In genomic region chr19:55145136-55145535, GRCm38 (mm10) we compare ENCODE assay signal across 17 mouse cellular contexts. TPM values are rescaled to one million over a fixed set of nuclear protein-coding genes. Genes with fewer than 3 reads are reported as not detected.
DNase-seq lines count a peak whose midpoint lies in the region; ATAC-seq and TF ChIP-seq lines count a peak whose summit lies in the region.
"Had no signal": no experiment of that assay in that cellular context is flagged by ENCODE, and none has a peak within 500 bp of the region (broad histone marks: within the 10 kb centered on the region; RNA-seq: fewer than 3 reads in every experiment).

No protein-coding gene starts in this region.

- H3K27me3 ChIP-seq in heart, embryonic 11.5 days (ENCODE audit: control insufficient read depth, insufficient read depth, low read length): no peaks in the 10 kb centered on the region
- no peaks in the 10 kb centered on the region for H3K27me3 ChIP-seq in midbrain, embryonic 12.5 days
- no peaks in the 10 kb centered on the region for H3K27me3 ChIP-seq in midbrain, embryonic 15.5 days (replicated peaks)
- no peaks in the 10 kb centered on the region for H3K27me3 ChIP-seq in kidney, postnatal 0 days (ENCODE audit: insufficient read depth, low read length)
- H3K27me3 ChIP-seq: lung, embryonic 15.5 days; neural tube, embryonic 12.5 days had no signal

- no peak for DNase-seq in heart, adult 8-10 months (ENCODE audit: low spot score)
- DNase-seq in kidney, postnatal 0 days (ENCODE audit: low spot score): no peak
- no peak for DNase-seq in testis, postnatal 10 days (ENCODE audit: low spot score)
- no peak for DNase-seq in frontal cortex, postnatal 10 days (ENCODE audit: low spot score in 2 of 2)
- DNase-seq: adrenal gland, postnatal 36 days; cerebellum, postnatal 25 days; heart, adult 11 months; retina, postnatal 1 day; thymus, adult 18-20 months had no signal

- no peaks in the 10 kb centered on the region for H3K4me1 ChIP-seq in heart, embryonic 11.5 days (ENCODE audit: control insufficient read depth, insufficient read depth, low read length)
- peaks cover 38% of the 10 kb centered on the region for H3K4me1 ChIP-seq in midbrain, embryonic 12.5 days
- H3K4me1 ChIP-seq in midbrain, embryonic 15.5 days: peaks cover 10% of the 10 kb centered on the region; the same call in 1 of the 2 replicates
- H3K4me1 ChIP-seq in kidney, postnatal 0 days (replicated peaks; ENCODE audit: insufficient read depth, low read length): peaks cover 8% of the 10 kb centered on the region; the same call in 1 of the 2 replicates

- H3K36me3 ChIP-seq in heart, embryonic 11.5 days (ENCODE audit: control insufficient read depth, insufficient read depth, low read length): no peaks in the 10 kb centered on the region
- no peaks in the 10 kb centered on the region for H3K36me3 ChIP-seq in midbrain, embryonic 12.5 days
- no peaks in the 10 kb centered on the region for H3K36me3 ChIP-seq in midbrain, embryonic 15.5 days (replicated peaks)
- H3K36me3 ChIP-seq in kidney, postnatal 0 days (ENCODE audit: insufficient read depth, low read length): no peaks in the 10 kb centered on the region
- H3K36me3 ChIP-seq: lung, embryonic 15.5 days; neural tube, embryonic 12.5 days had no signal

- H3K4me2 ChIP-seq in heart, embryonic 11.5 days: no peak overlapping the region
- no peak overlapping the region for H3K4me2 ChIP-seq in midbrain, embryonic 12.5 days (replicated peaks)
- H3K4me2 ChIP-seq in midbrain, embryonic 15.5 days: no peak overlapping the region
- no peak overlapping the region for H3K4me2 ChIP-seq in kidney, postnatal 0 days (ENCODE audit: low read length)
- H3K4me2 ChIP-seq: lung, embryonic 15.5 days; neural tube, embryonic 12.5 days had no signal

- no peak overlapping the region for H3K9ac ChIP-seq in heart, embryonic 11.5 days (ENCODE audit: low read depth, low read length)
- H3K9ac ChIP-seq in midbrain, embryonic 12.5 days (replicated peaks): no peak overlapping the region; the same call in 1 of the 2 replicates
- no peak overlapping the region for H3K9ac ChIP-seq in midbrain, embryonic 15.5 days
- H3K9ac ChIP-seq in kidney, postnatal 0 days (ENCODE audit: low read depth, low read length): no peak overlapping the region
- H3K9ac ChIP-seq: lung, embryonic 15.5 days; neural tube, embryonic 12.5 days had no signal

- no peak overlapping the region for H3K27ac ChIP-seq in heart, embryonic 11.5 days (ENCODE audit: low read depth, low read length)
- H3K27ac ChIP-seq in midbrain, embryonic 12.5 days (replicated peaks): peak overlapping the region; percentile 93
- H3K27ac ChIP-seq in midbrain, embryonic 15.5 days: no peak overlapping the region
- H3K27ac ChIP-seq in kidney, postnatal 0 days: no peak overlapping the region

- 0 out of 2 replicates have a peak, but pooled peaks have one; percentile 22 for ATAC-seq in heart, embryonic 11.5 days (replicated peaks; ENCODE audit: insufficient number of reproducible peaks, low FRiP score, low TSS enrichment)
- no peak for ATAC-seq in midbrain, embryonic 12.5 days (ENCODE audit: low FRiP score, low read depth)
- ATAC-seq in midbrain, embryonic 15.5 days (replicated peaks): no peak
- peak; percentile 64 for ATAC-seq in kidney, postnatal 0 days (replicated peaks; ENCODE audit: low FRiP score, low read depth)

- 73% methylated on average over 2 of the region's 2 CpGs for WGBS in heart, embryonic 11.5 days (ENCODE audit: insufficient replicate concordance)
- WGBS in midbrain, embryonic 12.5 days: 62% methylated on average over 2 of the region's 2 CpGs
- WGBS in midbrain, embryonic 15.5 days: 76% methylated on average over 2 of the region's 2 CpGs
- 76% methylated on average over 2 of the region's 2 CpGs for WGBS in kidney, postnatal 0 days

- no peak overlapping the region for H3K4me3 ChIP-seq in heart, embryonic 11.5 days (ENCODE audit: low read depth, low read length)
- H3K4me3 ChIP-seq in midbrain, embryonic 12.5 days: no peak overlapping the region
- H3K4me3 ChIP-seq in midbrain, embryonic 15.5 days: no peak overlapping the region
- H3K4me3 ChIP-seq in kidney, postnatal 0 days (replicated peaks; ENCODE audit: low read depth, low read length): no peak overlapping the region
- H3K4me3 ChIP-seq: lung, embryonic 15.5 days; neural tube, embryonic 12.5 days had no signal

- H3K9me3 ChIP-seq in heart, embryonic 11.5 days (replicated peaks; ENCODE audit: control insufficient read depth, low read length): no peaks in the 10 kb centered on the region
- no peaks in the 10 kb centered on the region for H3K9me3 ChIP-seq in midbrain, embryonic 12.5 days
- H3K9me3 ChIP-seq in midbrain, embryonic 15.5 days: no peaks in the 10 kb centered on the region
- no peaks in the 10 kb centered on the region for H3K9me3 ChIP-seq in kidney, postnatal 0 days (replicated peaks; ENCODE audit: low read length)
- H3K9me3 ChIP-seq: lung, embryonic 15.5 days; neural tube, embryonic 12.5 days had no signal

- TF ChIP-seq CTCF in kidney, postnatal 0 days (IDR thresholded peaks at IDR 0.05; ENCODE audit: low read depth): no peak

RNA-seq across cellular contexts. Expression of gene Gpam, which starts 18.1 kb away (rescaled TPM):
- 9.9 and 11.0 TPM in 2 replicates for polyA plus RNA-seq in heart, embryonic 11.5 days (2014; fragmentation: Nextera tagmentation; extraction: Ambion mirVana)
- total RNA-seq in heart, adult 8-10 months (2022): 100 to 1,000 TPM; 170 to 216 (median 189) TPM
- 26.2 and 27.1 TPM in 2 replicates for polyA plus RNA-seq in midbrain, embryonic 12.5 days (2016; fragmentation: Nextera tagmentation; extraction: Ambion mirVana)
- 24.6 and 25.8 TPM in 2 replicates for polyA plus RNA-seq in midbrain, embryonic 15.5 days (2015; fragmentation: Nextera tagmentation; extraction: Ambion mirVana)
- polyA plus RNA-seq in kidney, postnatal 0 days (2015; fragmentation: Nextera tagmentation; extraction: Ambion mirVana): 16.6 and 17.3 TPM in 2 replicates

RNA-seq across cellular contexts. Expression of gene Tectb, which starts 35.4 kb away (rescaled TPM):
- not detected in 2 replicates for polyA plus RNA-seq in heart, embryonic 11.5 days (2014; fragmentation: Nextera tagmentation; extraction: Ambion mirVana)
- total RNA-seq in heart, adult 8-10 months (2022): under 1 TPM; 0.14 to 0.41 (median 0.29) TPM
- 0.31 TPM in 2 replicates for polyA plus RNA-seq in midbrain, embryonic 12.5 days (2016; fragmentation: Nextera tagmentation; extraction: Ambion mirVana)
- polyA plus RNA-seq in midbrain, embryonic 15.5 days (2015; fragmentation: Nextera tagmentation; extraction: Ambion mirVana): 0.22 and 0.46 TPM in 2 replicates
- 0.05 TPM in 1 of 2 replicates, not detected in the other for polyA plus RNA-seq in kidney, postnatal 0 days (2015; fragmentation: Nextera tagmentation; extraction: Ambion mirVana)
- total RNA-seq: megakaryocyte, adult 5-6 weeks; MEL had no signal
- polyA plus RNA-seq: C2C12; lung, embryonic 15.5 days; neural tube, embryonic 12.5 days had no signal

Comparison
In these comparisons a context has a peak if more than half of its experiments do, and no peak if none do; other contexts are left out.
1. ATAC-seq: peak in heart, embryonic 11.5 days (single experiment) and kidney, postnatal 0 days (single experiment); none in midbrain, embryonic 12.5 days (single experiment) and midbrain, embryonic 15.5 days (single experiment).